Mouse (Mus musculus) cerebellum, adult 18-20 months (tissue): ENCODE measurements at regions not wholly inside any gene's neighbourhood (a gene's known extent, or its start where the extent isn't known, plus 50 kb on each side); places are given as distances from the start of the nearest gene placed in this dataset.

Experiments
- DNase-seq, 2 experiments: peaks; one replicate each; pipeline ENCODE4 v3.0.0; 2021

GRCm38 (mm10) chr16:95057596-95057995 is 60.1 kb upstream of the Kcnj6 start:
- no peak for DNase-seq

- peak; percentile 94 to 95 for DNase-seq
Observed at GRCm38 (mm10) chr16:95064423-95064822, 66.9 kb upstream of the Kcnj6 start.

- DNase-seq = no peak
Observed at GRCm38 (mm10) chr16:95066687-95067086, 69.2 kb upstream of the Kcnj6 start.

GRCm38 (mm10) chr16:95092471-95093221 is 95.1 kb upstream of the Kcnj6 start:
- no peak for DNase-seq

- DNase-seq = no peak
Observed at GRCm38 (mm10) chr16:95093753-95094152, 96.3 kb upstream of the Kcnj6 start.

- no peak for DNase-seq
Observed at GRCm38 (mm10) chr16:95100954-95101353, 103.5 kb upstream of the Kcnj6 start.

GRCm38 (mm10) chr16:95117531-95117930 is 120.0 kb upstream of the Kcnj6 start:
- DNase-seq = no peak

GRCm38 (mm10) chr16:95119293-95119692 is 121.8 kb upstream of the Kcnj6 start:
- peak; percentile 7 to 12 for DNase-seq

- DNase-seq = no peak
Observed at GRCm38 (mm10) chr16:95122048-95122447, 124.5 kb upstream of the Kcnj6 start.

GRCm38 (mm10) chr16:95127616-95128015 is 129.7 kb upstream of the Kcnj15 start:
- no peak for DNase-seq

GRCm38 (mm10) chr16:95131815-95132214 is 125.5 kb upstream of the Kcnj15 start:
- DNase-seq = no peak

- DNase-seq = no peak
Observed at GRCm38 (mm10) chr16:95138809-95139208, 118.5 kb upstream of the Kcnj15 start.

GRCm38 (mm10) chr16:95141510-95142394 is 115.6 kb upstream of the Kcnj15 start:
- DNase-seq = no peak

- DNase-seq = no peak
Observed at GRCm38 (mm10) chr16:95150499-95150898, 106.9 kb upstream of the Kcnj15 start.

- DNase-seq = no peak
Observed at GRCm38 (mm10) chr16:95151499-95151898, 105.9 kb upstream of the Kcnj15 start.

- no peak for DNase-seq
Observed at GRCm38 (mm10) chr16:95151914-95152313, 105.4 kb upstream of the Kcnj15 start.

GRCm38 (mm10) chr16:95152742-95153383 is 104.5 kb upstream of the Kcnj15 start:
- no peak for DNase-seq

- no peak for DNase-seq
Observed at GRCm38 (mm10) chr16:95168349-95168748, 89.0 kb upstream of the Kcnj15 start.

- DNase-seq = peak; percentile 26 to 38
Observed at GRCm38 (mm10) chr16:95169346-95169745, 88.0 kb upstream of the Kcnj15 start.

- no peak for DNase-seq
Observed at GRCm38 (mm10) chr16:95180562-95180961, 76.8 kb upstream of the Kcnj15 start.

GRCm38 (mm10) chr16:95185341-95185740 is 72.0 kb upstream of the Kcnj15 start:
- DNase-seq = no peak

GRCm38 (mm10) chr16:95189114-95189513 is 68.2 kb upstream of the Kcnj15 start:
- DNase-seq = no peak

GRCm38 (mm10) chr16:95194151-95194550 is 63.2 kb upstream of the Kcnj15 start:
- DNase-seq = no peak
